ENCODE assay signal across 13 mouse cellular contexts in the genomic region with DNA sequence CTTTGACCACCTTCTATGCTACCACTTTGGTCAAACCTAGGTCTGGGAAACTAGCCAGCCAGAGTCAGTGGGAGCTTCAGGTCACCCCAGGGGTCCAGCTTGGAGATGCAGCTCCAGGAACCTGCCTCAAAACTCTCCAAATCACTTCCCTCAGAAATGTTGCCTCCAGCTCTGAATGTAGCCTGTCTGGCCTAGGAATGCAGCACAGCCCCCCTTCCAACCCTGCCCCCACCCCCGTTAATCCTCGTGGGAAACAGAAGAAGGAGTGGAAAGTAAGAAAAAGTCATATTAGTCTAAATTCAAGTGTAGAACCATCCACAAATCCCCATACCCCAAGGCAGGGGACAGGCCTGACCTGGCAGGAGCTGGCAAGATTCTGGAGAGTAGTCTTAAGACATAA.
"Had no signal": no experiment of that assay in that cellular context is flagged by ENCODE, and none has a peak within 500 bp of the region (broad histone marks: within the 10 kb centered on the region; RNA-seq: fewer than 3 reads in every experiment).

No protein-coding gene starts in this region.

- H3K27ac ChIP-seq: kidney, embryonic 15.5 days; liver, embryonic 15.5 days; stomach, postnatal 0 days had no signal

- H3K4me2 ChIP-seq: kidney, embryonic 15.5 days; liver, embryonic 11.5 days; liver, embryonic 15.5 days had no signal

- ATAC-seq: lung, postnatal 0 days; midbrain, embryonic 16.5 days had no signal

- DNase-seq: kidney, adult 2 months; kidney, postnatal 14 days; left cerebral cortex, postnatal 4 days; lung, adult 2 months; lung, postnatal 36 days; right cerebral cortex, postnatal 25 days; thymus, postnatal 36 days had no signal

- H3K4me3 ChIP-seq: kidney, embryonic 15.5 days; liver, embryonic 15.5 days had no signal

- H3K9ac ChIP-seq: kidney, embryonic 15.5 days; liver, embryonic 15.5 days had no signal

- H3K36me3 ChIP-seq: kidney, embryonic 15.5 days; liver, embryonic 15.5 days had no signal

- H3K9me3 ChIP-seq: kidney, embryonic 15.5 days; liver, embryonic 15.5 days had no signal
